ENCODE assay signal across 8 mouse cellular contexts in the genomic region with DNA sequence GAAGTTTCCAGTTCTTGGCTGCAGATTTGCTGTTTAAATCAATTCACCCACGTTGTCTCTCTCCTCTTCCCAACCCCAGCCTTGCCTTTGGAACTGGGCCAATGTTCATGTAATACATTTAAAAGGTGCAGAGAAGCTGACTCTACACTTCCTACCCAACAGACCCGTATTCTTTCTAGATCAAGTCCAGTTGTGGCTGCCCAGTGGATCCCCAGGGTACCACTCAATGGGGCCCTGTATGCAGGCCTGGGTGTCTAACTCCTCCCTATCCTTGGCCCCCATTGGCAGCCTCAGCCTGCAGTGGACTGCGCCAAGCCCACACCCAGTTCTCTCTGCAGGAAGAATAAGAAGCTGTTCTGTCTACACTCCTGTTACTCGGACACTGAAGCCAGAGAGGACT. TPM values are rescaled to one million over a fixed set of nuclear protein-coding genes. Genes with fewer than 3 reads are reported as not detected.
DNase-seq lines count a peak whose midpoint lies in the region; ATAC-seq and TF ChIP-seq lines count a peak whose summit lies in the region.

A gene (plus strand): TSS at position 318 of the 400 bp plus-strand sequence.

- ATAC-seq in kidney, embryonic 16.5 days (ENCODE audit: low FRiP score, low TSS enrichment), result no peak
- ATAC-seq in erythroid progenitor cell, adult 5-6 weeks (replicated peaks; ENCODE audit: low FRiP score, poor library complexity, severe bottlenecking), result no peak

- TF ChIP-seq CTCF in kidney, adult 2 months (conservative IDR thresholded peaks at IDR 0.05; ENCODE audit: insufficient read depth, insufficient read length, low read depth, low read length), result no peak

- H3K36me3 ChIP-seq in kidney, adult 2 months (ENCODE audit: control insufficient read depth, insufficient read depth, low read length), result no peaks in the 10 kb centered on the region
- H3K36me3 ChIP-seq in kidney, embryonic 16.5 days (ENCODE audit: insufficient read depth, low read length), result no peaks in the 10 kb centered on the region

- no peaks in the 10 kb centered on the region for H3K4me1 ChIP-seq in kidney, adult 2 months (ENCODE audit: control insufficient read depth, insufficient read depth, low read length)
- H3K4me1 ChIP-seq in kidney, embryonic 16.5 days (ENCODE audit: insufficient read depth, low read length), result peaks cover 3% of the 10 kb centered on the region; the same call in 1 of the 2 replicates

- DNase-seq in kidney, adult 2 months, result peak; percentile 46
- DNase-seq in adrenal gland, postnatal 36 days, result peak in 1 of 2 experiments; percentile 31
- DNase-seq in frontal cortex, postnatal 36 days (ENCODE audit: low spot score in 2 of 2), result peak; percentile 58 to 69
- DNase-seq in left cerebral cortex, postnatal 10 days (ENCODE audit: extremely low spot score in 1 of 2, low spot score in 2 of 2), result peak; percentile 51 to 67
- peak; percentile 56 for DNase-seq in testis, postnatal 14 days (ENCODE audit: low spot score)
- no peak for DNase-seq in ovary, postnatal 14 days (ENCODE audit: low spot score)

- no peak within 1 kb of the TSS for H3K4me3 ChIP-seq in kidney, adult 2 months (ENCODE audit: insufficient read depth, low read depth, low read length)
- H3K4me3 ChIP-seq in kidney, embryonic 16.5 days (ENCODE audit: low read length), result no peak within 1 kb of the TSS

- no peak within 1 kb of the TSS for H3K27ac ChIP-seq in kidney, adult 2 months (ENCODE audit: insufficient read depth, low read depth, low read length)
- no peak within 1 kb of the TSS for H3K27ac ChIP-seq in kidney, embryonic 16.5 days (ENCODE audit: low read length)

- no peaks in the 10 kb centered on the region for H3K9me3 ChIP-seq in kidney, embryonic 16.5 days (ENCODE audit: low read length)

- no peak within 1 kb of the TSS for H3K4me2 ChIP-seq in kidney, embryonic 16.5 days (replicated peaks; ENCODE audit: low read depth, low read length)

- 33% methylated on average over 4 of the region's 4 CpGs for WGBS in kidney, adult 2 months
- WGBS in kidney, embryonic 16.5 days, result 58% methylated on average over 4 of the region's 4 CpGs

- intact Hi-C loops in left cerebral cortex, postnatal 10 days (cut with DNase I), result no loop called here

- TF ChIP-seq POLR2A in kidney, adult 2 months (IDR thresholded peaks at IDR 0.05; ENCODE audit: low read depth, low read length), result no peak

- no peak within 1 kb of the TSS; the same call in 1 of the 2 replicates for H3K9ac ChIP-seq in kidney, embryonic 16.5 days (replicated peaks; ENCODE audit: low read length)

- H3K27me3 ChIP-seq in kidney, adult 2 months (replicated peaks; ENCODE audit: control insufficient read depth, insufficient read depth, low read length), result no peaks in the 10 kb centered on the region
- H3K27me3 ChIP-seq in kidney, embryonic 16.5 days (ENCODE audit: insufficient read depth, low read length), result no peaks in the 10 kb centered on the region

RNA-seq across cellular contexts. Expression of the gene that starts here (rescaled TPM):
- polyA plus RNA-seq in kidney, adult 2 months (2012; rRNA removed), result 1.1 and 1.5 TPM in 2 replicates
- polyA plus RNA-seq in kidney, embryonic 16.5 days (2015; fragmentation: Nextera tagmentation; extraction: Ambion mirVana), result 0.45 and 0.54 TPM in 2 replicates
- total RNA-seq in adrenal gland, postnatal 36 days (2021), result 10 to 100 TPM; 12.1 to 17.8 TPM
- 10 to 100 TPM; 39.4 to 46.9 TPM for total RNA-seq in left cerebral cortex, postnatal 10 days (2021)
- total RNA-seq in erythroid progenitor cell, adult 5-6 weeks (2015; ENCODE audit: low replicate concordance), result not detected in 2 replicates
- total RNA-seq in erythroid progenitor cell, adult 5-6 weeks (2017; ENCODE audit: low replicate concordance), result not detected in 2 replicates

Comparison
In these comparisons a context has a peak if more than half of its experiments do, and no peak if none do; other contexts are left out.
1. RNA of the gene that starts here (total RNA-seq): 39.4 to 46.9 TPM in left cerebral cortex, postnatal 10 days and 12.1 to 17.8 TPM in adrenal gland, postnatal 36 days; not detected in erythroid progenitor cell, adult 5-6 weeks; every median in the first group is over 4 times any median in the second.